Mouse (Mus musculus) B cell, adult 2 months (primary cell): ENCODE data around the gene Calm1.
"Not testable (repeated sequence)": the region's sequence is repeated elsewhere in the genome, so short reads cannot be mapped to it uniquely, and the experiment has no call there.

Experiments
- DNase-seq, 2 experiments: peaks; one replicate each; pipeline ENCODE4 v3.0.0; 2022

The Calm1 gene

GRCm38 (mm10) chr12:100196786-100197185 is 2.4 kb upstream of the Calm1 start:
- no peak for DNase-seq

- peak; percentile 73 to 76 for DNase-seq
Observed at GRCm38 (mm10) chr12:100199891-100200644, 833 bp downstream of the Calm1 start.

DNA sequence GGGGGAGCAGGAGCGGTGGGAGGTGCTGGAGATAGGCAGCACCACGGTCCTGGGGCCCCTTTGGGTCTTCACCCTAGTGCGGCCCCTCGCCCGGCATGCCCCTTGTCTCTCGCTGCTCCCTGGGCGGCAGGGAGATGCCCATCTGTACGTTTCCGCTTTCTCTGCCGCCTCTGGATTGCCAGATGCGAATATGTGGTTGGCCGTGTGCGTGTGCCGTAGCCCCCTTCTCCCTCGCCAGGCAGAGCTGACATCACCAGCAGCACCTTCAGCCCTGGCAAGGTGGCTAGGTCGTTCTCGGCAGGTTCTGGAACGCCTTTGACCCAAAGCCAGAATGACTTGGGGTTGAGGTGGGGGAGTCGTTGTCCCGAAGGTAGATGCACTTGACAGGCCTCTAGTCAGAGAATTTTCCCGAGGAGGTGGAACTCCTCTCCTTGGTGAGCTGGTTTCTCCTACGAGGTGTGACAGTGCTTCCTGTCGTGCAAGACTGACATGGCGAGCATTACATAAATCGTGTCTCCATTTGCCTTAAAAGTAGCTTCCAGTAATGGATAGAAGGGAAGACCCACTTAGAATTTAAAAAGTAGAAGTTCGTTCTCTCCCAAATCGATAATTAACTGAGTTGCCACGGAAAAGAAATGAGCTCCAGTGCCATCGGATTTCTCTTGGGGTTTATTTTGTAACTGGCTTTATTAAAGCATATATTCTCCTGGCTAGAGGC is 1.6 kb downstream of the Calm1 start:
- DNase-seq = peak; percentile 63 to 70

GRCm38 (mm10) chr12:100201363-100201711 is 2.1 kb downstream of the Calm1 start:
- DNase-seq = no peak

GRCm38 (mm10) chr12:100201838-100202237 is 2.6 kb downstream of the Calm1 start:
- peak; percentile 89 to 90 for DNase-seq

DNA sequence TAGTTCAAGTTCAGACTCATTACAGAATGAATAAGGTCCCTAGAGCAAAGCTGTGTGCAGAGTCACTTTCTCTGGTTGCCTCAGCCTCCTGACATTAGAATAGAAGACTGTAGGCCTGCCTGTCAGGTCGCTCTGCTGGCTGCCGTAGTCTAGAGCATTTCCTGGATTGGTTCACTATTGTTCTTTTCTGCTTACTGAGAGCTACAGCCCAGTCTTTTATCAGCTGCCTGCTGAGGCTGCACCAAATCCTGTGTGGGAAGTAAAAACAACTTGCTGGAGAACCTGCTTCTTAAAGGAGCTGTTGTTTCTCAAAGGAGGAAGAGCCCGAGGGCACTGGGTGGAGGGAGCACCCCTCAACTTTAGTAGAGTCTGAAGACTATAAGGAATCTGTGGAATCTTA is 4.5 kb downstream of the Calm1 start:
- no peak for DNase-seq

DNA sequence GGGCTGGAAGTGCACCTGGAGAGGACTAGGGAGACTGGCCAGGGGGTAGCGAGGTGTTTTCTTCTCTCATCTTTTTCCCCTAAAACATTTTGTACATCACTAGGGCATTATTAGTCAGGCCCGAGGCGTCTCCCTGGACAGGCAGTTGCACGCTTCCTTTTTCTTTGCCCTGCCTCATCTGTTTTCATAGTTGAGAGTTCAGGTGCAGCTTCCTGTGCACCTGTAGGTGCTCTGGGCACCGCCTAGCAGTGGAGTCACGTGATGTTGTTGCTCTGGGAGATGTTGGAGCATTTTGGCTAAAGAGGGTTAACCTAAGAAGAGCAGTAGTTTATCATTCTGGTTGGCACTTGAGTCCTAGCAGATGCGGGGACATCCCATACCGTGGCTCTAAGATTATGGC is 5.9 kb downstream of the Calm1 start:
- DNase-seq = no peak

GRCm38 (mm10) chr12:100206521-100206920 is 7.3 kb downstream of the Calm1 start:
- no peak for DNase-seq

DNA sequence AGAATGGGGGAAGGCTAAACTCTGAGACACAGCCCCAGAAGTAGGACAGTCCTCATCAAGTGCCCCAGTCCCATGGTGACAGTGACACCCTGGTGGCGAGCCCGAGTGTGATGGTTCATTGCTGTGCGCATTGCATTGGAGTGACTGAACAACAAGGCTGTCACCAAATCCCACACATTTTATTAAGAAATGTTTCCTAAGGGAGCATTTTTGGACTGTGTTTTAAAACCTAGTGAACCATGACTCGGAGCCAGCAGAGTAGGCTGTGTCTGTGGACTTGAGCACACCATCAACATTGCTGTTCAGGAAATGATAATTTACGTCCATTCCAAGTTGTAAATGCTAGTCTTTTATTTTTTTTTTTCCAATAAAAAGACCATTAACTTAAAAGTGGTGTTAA is 7.7 kb downstream of the Calm1 start:
- no peak for DNase-seq

GRCm38 (mm10) chr12:100209701-100210478 is 10.7 kb downstream of the Calm1 start:
- no peak for DNase-seq

GRCm38 (mm10) chr12:100210973-100211372 is 11.7 kb downstream of the Calm1 start:
- DNase-seq = peak in 1 of 2 experiments; percentile 14

DNA sequence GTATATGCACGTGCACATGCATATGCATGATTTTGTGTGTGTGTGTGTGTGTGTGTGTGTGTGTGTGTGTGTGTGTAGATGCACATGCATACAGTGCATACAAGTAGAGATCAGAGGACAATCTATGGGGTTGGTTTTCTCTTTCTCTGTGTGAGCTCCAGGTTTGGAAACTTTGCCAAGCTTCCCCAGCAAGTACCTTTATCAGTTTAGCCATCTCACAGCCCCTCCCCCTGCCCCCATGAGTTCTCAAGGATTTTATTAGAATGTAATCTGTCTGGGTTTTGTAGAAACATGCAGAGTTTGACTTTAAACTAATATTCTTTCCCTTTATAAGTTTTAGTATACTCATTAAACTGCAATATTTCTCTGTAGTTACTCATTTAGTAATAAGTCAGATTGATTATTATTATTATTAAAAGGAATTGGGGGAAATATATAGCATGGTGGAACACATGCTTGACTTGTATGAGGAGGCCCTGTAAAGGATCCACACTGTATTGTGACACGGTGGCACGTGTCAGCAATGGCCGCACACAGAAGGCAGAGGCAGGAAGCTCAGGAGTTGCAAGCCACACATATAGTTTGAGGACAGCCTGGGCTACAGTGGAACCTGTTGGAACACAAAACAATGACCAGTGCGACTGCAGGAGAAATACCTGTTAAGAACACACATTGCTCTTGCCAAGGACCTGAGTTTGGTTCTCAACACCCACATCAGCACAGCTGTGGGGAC is 12.4 kb downstream of the Calm1 start:
- no peak for DNase-seq

DNA sequence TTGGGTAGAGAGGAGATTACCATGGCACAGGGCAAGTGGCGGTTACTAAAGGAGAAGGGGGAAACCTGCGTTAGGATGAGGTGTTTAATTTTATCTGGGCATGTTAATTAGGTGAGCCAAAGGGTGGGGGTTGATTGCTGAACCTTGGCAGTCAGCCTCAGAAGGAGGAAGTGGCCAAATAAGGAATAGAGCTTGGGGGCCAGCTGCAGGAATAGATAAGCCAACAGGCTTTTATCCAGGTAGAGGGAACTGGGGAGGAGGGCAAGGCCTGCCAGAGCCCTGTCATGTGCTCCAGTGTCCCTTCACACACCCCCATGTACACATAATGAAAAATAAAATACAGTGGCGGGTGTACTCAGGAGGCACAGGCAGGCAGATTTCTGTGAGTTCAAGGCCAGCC is 13.2 kb downstream of the Calm1 start:
- DNase-seq = peak; percentile 43 to 44

DNA sequence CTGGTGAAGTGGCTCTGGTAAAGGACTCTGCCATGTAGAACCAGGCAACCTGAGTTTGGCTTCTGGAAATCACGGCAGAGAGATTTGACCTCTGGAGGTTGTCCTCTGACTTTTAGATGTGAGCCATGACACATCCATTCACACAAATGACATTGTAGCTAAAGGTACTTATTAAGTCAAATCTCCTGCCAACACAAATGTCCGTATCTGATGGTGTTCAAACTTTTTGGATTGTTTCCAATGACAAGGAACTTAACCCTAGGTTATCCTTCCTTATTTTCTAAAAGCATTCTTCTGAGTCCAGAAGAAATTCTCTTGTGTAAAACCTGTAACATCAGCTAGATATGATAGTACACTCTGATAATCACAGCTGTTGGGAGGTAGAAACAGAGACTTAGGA is 13.9 kb downstream of the Calm1 start:
- no peak for DNase-seq

GRCm38 (mm10) chr12:100214156-100214555 is 14.9 kb downstream of the Calm1 start:
- DNase-seq = no peak

- no peak for DNase-seq
Observed at GRCm38 (mm10) chr12:100214738-100215137, 15.5 kb downstream of the Calm1 start.

- not testable (repeated sequence) for DNase-seq
Observed at GRCm38 (mm10) chr12:100217087-100217486, 17.9 kb downstream of the Calm1 start.

- DNase-seq = no peak
Observed at GRCm38 (mm10) chr12:100220012-100220411, 20.8 kb downstream of the Calm1 start.

GRCm38 (mm10) chr12:100221608-100222321 is 22.5 kb downstream of the Calm1 start:
- DNase-seq = no peak

DNA sequence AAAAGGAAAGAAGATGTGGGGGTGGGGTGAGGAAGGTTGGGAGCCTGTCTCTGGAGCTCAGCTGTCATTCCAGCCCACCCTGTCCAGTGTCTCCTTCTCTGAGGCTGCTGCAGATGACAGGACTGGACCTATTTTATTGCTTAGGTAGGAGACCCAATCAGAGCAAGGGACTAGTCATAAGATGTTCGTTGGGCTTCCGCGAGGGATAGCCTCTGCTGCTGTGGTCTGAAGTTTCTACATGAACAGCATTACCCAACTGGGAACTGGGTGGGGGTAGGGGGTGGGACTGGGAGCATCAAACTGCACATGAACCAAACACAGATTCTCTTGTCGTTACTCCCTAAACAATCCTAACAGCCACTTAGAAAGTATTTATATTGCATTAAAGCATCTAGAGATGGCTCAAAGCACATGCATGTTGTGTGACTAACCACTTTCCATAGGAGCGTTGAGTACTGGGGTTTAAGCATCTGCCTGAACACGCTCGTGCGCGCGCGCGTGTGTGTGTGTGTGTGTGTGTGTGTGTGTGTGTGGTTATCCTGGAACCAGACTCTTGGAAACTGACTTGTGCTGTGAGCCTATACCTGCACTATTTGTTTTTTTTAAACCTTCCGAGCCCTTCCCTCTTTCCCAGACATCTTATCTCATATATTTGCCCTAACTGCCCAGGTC is 23.2 kb downstream of the Calm1 start:
- no peak for DNase-seq

DNA sequence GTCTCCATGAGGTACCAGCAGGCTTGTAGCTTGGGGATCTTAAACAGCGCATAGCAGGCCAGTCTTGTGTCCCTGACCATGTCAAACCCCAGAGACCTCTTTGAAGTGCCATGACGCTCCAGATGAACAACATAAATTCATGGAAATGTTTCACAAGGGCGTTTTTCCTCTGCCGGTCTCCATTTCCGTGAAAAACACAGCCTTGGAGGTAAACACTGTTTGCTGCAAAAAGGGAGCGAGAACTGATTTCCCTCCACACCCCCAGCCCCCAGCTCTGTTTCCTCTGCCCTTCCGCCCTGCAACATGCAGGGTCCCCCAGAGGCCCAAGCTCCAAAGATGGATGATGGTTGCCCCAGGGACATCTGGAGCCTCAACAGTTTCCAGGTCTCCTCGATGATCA is 24.3 kb downstream of the Calm1 start:
- DNase-seq = no peak

- DNase-seq = no peak
Observed at GRCm38 (mm10) chr12:100225196-100225595, 26.0 kb downstream of the Calm1 start.
